Mouse (Mus musculus) MEL (cell line): ENCODE data around the gene Anxa10. TPM values are rescaled to one million over a fixed set of nuclear protein-coding genes. Genes with fewer than 3 reads are reported as not detected.

Experiments used
- DNase-seq: peaks from one replicate; pipeline ENCODE4 v3.0.0; 2011; ENCODE audit warnings: low read depth, low spot score
- H3K27ac ChIP-seq: 2 replicates; pipeline ENCODE4 v1.5.1; 2012; ENCODE audit warnings: low read depth, mild to moderate bottlenecking, control low read depth, low read length, moderate library complexity; ENCODE audit not compliant: control insufficient read depth
- H3K27me3 ChIP-seq, 2 experiments: fragments of 150-350 bp in 1 of 2; sonication (generic) in 1 of 2; 2 replicates each; pipeline ENCODE4 v1.6.1; 2012; ENCODE audit warnings: low read length in 2 of 2, mild to moderate bottlenecking in 2 of 2, improper control_type of control experiment in 1 of 2, moderate library complexity in 1 of 2; ENCODE audit not compliant: insufficient read depth in 2 of 2, control insufficient read depth in 1 of 2
- H3K36me3 ChIP-seq, 2 experiments: 2 replicates each; pipeline ENCODE4 v1.6.1; 2012 to 2014; ENCODE audit warnings: low read length in 2 of 2, improper control_type of control experiment in 1 of 2, inconsistent platforms in 1 of 2, mild to moderate bottlenecking in 1 of 2; ENCODE audit not compliant: insufficient read depth in 2 of 2, control insufficient read depth in 1 of 2
- H3K4me1 ChIP-seq, 2 experiments: fragments of 150-350 bp in 1 of 2; sonication (generic) in 1 of 2; 2 replicates each; pipeline ENCODE4 v1.6.1; 2012; ENCODE audit warnings: low read length in 2 of 2, improper control_type of control experiment in 1 of 2, mild to moderate bottlenecking in 1 of 2; ENCODE audit not compliant: insufficient read depth in 2 of 2, control insufficient read depth in 1 of 2
- H3K4me3 ChIP-seq, 2 experiments: fragments of 150-350 bp in 1 of 2; sonication (generic) in 1 of 2; 2 replicates each; pipeline ENCODE4 v1.5.1; 2012; ENCODE audit warnings: low read depth in 2 of 2, low read length in 2 of 2, mild to moderate bottlenecking in 2 of 2, moderate library complexity in 2 of 2, control low read depth in 1 of 2, improper control_type of control experiment in 1 of 2; ENCODE audit not compliant: control insufficient read depth in 1 of 2, insufficient read depth in 1 of 2
- H3K79me2 ChIP-seq: 2 replicates; pipeline ENCODE4 v1.6.1; 2012; ENCODE audit warnings: mild to moderate bottlenecking, low read length, moderate library complexity; ENCODE audit not compliant: control insufficient read depth, poor library complexity, insufficient read depth
- H3K9ac ChIP-seq: 2 replicates; pipeline ENCODE4 v1.6.1; 2012; ENCODE audit warnings: low read depth, mild to moderate bottlenecking, control low read depth, low read length, moderate library complexity; ENCODE audit not compliant: control insufficient read depth, poor library complexity, severe bottlenecking
- H3K9me3 ChIP-seq: fragments of 150-350 bp; sonication (generic); replicated peaks from 2 replicates; pipeline ENCODE4 v1.6.1; 2012; ENCODE audit warnings: mild to moderate bottlenecking, low read length, improper control_type of control experiment, moderate library complexity; ENCODE audit not compliant: insufficient read depth
- BHLHE40 ChIP-seq: IDR thresholded peaks from 2 replicates; pipeline ENCODE4 v1.6.1; 2012; ENCODE audit warnings: low read depth, mild to moderate bottlenecking, inconsistent platforms, low read length, improper control_type of control experiment, borderline replicate concordance
- CTCF ChIP-seq, 3 experiments: IDR thresholded peaks in 2 of 3; conservative IDR thresholded peaks in 1 of 3; 2 replicates each; pipeline ENCODE4 v1.5.1; 2011 to 2012; ENCODE audit warnings: low read length in 3 of 3, low read depth in 2 of 3, mild to moderate bottlenecking in 2 of 3, improper control_type of control experiment in 1 of 3, inconsistent platforms in 1 of 3, mixed read lengths in 1 of 3, moderate library complexity in 1 of 3; ENCODE audit not compliant: control insufficient read depth in 1 of 3, insufficient read depth in 1 of 3, poor library complexity in 1 of 3, severe bottlenecking in 1 of 3
- E2F4 ChIP-seq: IDR thresholded peaks from 2 replicates; pipeline ENCODE4 v1.6.1; 2011; ENCODE audit warnings: low read depth, low read length, improper control_type of control experiment, borderline replicate concordance
- GABPA ChIP-seq: IDR thresholded peaks from 2 replicates; pipeline ENCODE4 v1.6.1; 2012; ENCODE audit warnings: low read depth, mild to moderate bottlenecking, inconsistent platforms, low read length, improper control_type of control experiment, moderate library complexity
- GATA1 ChIP-seq: IDR thresholded peaks from 2 replicates; pipeline ENCODE4 v1.6.1; 2011; ENCODE audit warnings: low read depth, low read length, improper control_type of control experiment
- MYB ChIP-seq: IDR thresholded peaks from 2 replicates; pipeline ENCODE4 v1.6.1; 2011; ENCODE audit warnings: mild to moderate bottlenecking, low read depth, low read length, improper control_type of control experiment
- NRF1 ChIP-seq: IDR thresholded peaks from 2 replicates; pipeline ENCODE4 v1.6.1; 2014; ENCODE audit warnings: low read depth, mild to moderate bottlenecking, inconsistent platforms, low read length, improper control_type of control experiment, moderate library complexity; ENCODE audit not compliant: poor library complexity, insufficient read depth, severe bottlenecking
- POLR2A ChIP-seq, 2 experiments: IDR thresholded peaks; 2 replicates each; pipeline ENCODE4 v1.6.1; 2011 to 2012; ENCODE audit warnings: low read length in 2 of 2, mild to moderate bottlenecking in 2 of 2, control low read depth in 1 of 2, improper control_type of control experiment in 1 of 2, low read depth in 1 of 2, moderate library complexity in 1 of 2; ENCODE audit not compliant: control insufficient read depth in 1 of 2, insufficient read depth in 1 of 2, poor library complexity in 1 of 2
- POLR2AphosphoS5 ChIP-seq: IDR thresholded peaks from 2 replicates; pipeline ENCODE4 v1.6.1; 2012; ENCODE audit warnings: low read depth, borderline replicate concordance, mild to moderate bottlenecking, inconsistent platforms, low read length, moderate library complexity, mixed read lengths
- RAD21 ChIP-seq: IDR thresholded peaks from 2 replicates; pipeline ENCODE4 v1.6.1; 2011; ENCODE audit warnings: mild to moderate bottlenecking, low read depth, low read length, improper control_type of control experiment
- SIN3A ChIP-seq: IDR thresholded peaks from 2 replicates; pipeline ENCODE4 v1.6.1; 2012; ENCODE audit warnings: low read length, improper control_type of control experiment, inconsistent platforms
- SMC3 ChIP-seq: IDR thresholded peaks from 2 replicates; pipeline ENCODE4 v1.6.1; 2011; ENCODE audit warnings: low read depth, low read length, improper control_type of control experiment
- TAL1 ChIP-seq: IDR thresholded peaks from 2 replicates; pipeline ENCODE4 v1.6.1; 2012; ENCODE audit warnings: mild to moderate bottlenecking, inconsistent platforms, low read length, moderate library complexity, mixed read lengths
- TBP ChIP-seq: IDR thresholded peaks from 2 replicates; pipeline ENCODE4 v1.8.0; 2011; ENCODE audit warnings: low read depth, low read length, improper control_type of control experiment
- UBTF ChIP-seq: IDR thresholded peaks from 2 replicates; pipeline ENCODE4 v1.6.1; 2012; ENCODE audit warnings: low read depth, mild to moderate bottlenecking, inconsistent platforms, low read length, improper control_type of control experiment, moderate library complexity, borderline replicate concordance; ENCODE audit not compliant: insufficient read depth
- USF1 ChIP-seq: IDR thresholded peaks from 2 replicates; pipeline ENCODE4 v1.6.1; 2014; ENCODE audit warnings: low read depth, mild to moderate bottlenecking, inconsistent platforms, low read length, improper control_type of control experiment, moderate library complexity
- USF2 ChIP-seq, 2 experiments: IDR thresholded peaks; 2 replicates each; pipeline ENCODE4 v1.6.1; 2011 to 2012; ENCODE audit warnings: improper control_type of control experiment in 2 of 2, low read length in 2 of 2, borderline replicate concordance in 1 of 2, inconsistent platforms in 1 of 2, low read depth in 1 of 2, mild to moderate bottlenecking in 1 of 2; ENCODE audit not compliant: insufficient read depth in 1 of 2
- ZC3H11A ChIP-seq: IDR thresholded peaks from 2 replicates; pipeline ENCODE4 v1.6.1; 2012; ENCODE audit warnings: low read depth, mild to moderate bottlenecking, inconsistent platforms, low read length, improper control_type of control experiment
- polyA plus RNA-seq, 2 experiments: library from polyadenylated mRNA; stranded (reverse) in 1 of 2; unstranded in 1 of 2; fragments of >175 nt in 1 of 2; fragments of >200 nt in 1 of 2; gene quantifications; 2 replicates each; pipeline versions ENCODE4 v1.2.1 to v1.2.4; 2012; ENCODE audit warnings: low replicate concordance in 2 of 2, low read depth in 1 of 2; ENCODE audit not compliant: insufficient read length in 2 of 2, insufficient read depth in 1 of 2, missing spikeins in 1 of 2
- total RNA-seq: library from RNA; depleted of rRNA; stranded (reverse); fragments of 300-350 nt; gene quantifications from 2 replicates; pipeline ENCODE4 v1.2.3, GENCODE M21; 2012

Anxa10 gene
- total and polyA plus RNA-seq, 3 experiments, result not detected

- H3K4me3 ChIP-seq, result no peak overlapping the region
- no peak overlapping the region for H3K27ac ChIP-seq
- H3K4me1 ChIP-seq, result no peaks in the 10 kb centered on the region
- H3K79me2 ChIP-seq, result no peaks in the 10 kb centered on the region
- no peak for DNase-seq
- no peaks in the 10 kb centered on the region for H3K36me3 ChIP-seq
- H3K9ac ChIP-seq, result no peak overlapping the region
- H3K9me3 ChIP-seq, result no peaks in the 10 kb centered on the region
- no peak for TF ChIP-seq E2F4
- TF ChIP-seq NRF1, result no peak
- TF ChIP-seq USF1, result no peak
- no peak for TF ChIP-seq SIN3A
- no peak for TF ChIP-seq TBP
- TF ChIP-seq RAD21, result no peak
- TF ChIP-seq USF2 (IDR thresholded peaks at IDR 0.05; ENCODE audit: borderline replicate concordance in 1 of 2, insufficient read depth in 1 of 2, low read depth in 1 of 2, low read length in 2 of 2), result no peak
- no peak for TF ChIP-seq MYB
- TF ChIP-seq SMC3, result no peak
- TF ChIP-seq ZC3H11A, result no peak
- no peak for TF ChIP-seq UBTF
- no peak for TF ChIP-seq GABPA
- no peak for TF ChIP-seq POLR2AphosphoS5
- TF ChIP-seq POLR2A (IDR thresholded peaks at IDR 0.05; ENCODE audit: control insufficient read depth in 1 of 2, insufficient read depth in 1 of 2, low read depth in 1 of 2, low read length in 2 of 2, poor library complexity in 1 of 2), result no peak
- no peak for TF ChIP-seq BHLHE40
- no peak for TF ChIP-seq TAL1
- no peak for TF ChIP-seq GATA1
- H3K27me3 ChIP-seq, result no peaks in the 10 kb centered on the region
These were observed 54.6 kb downstream of the Anxa10 start for GRCm38 (mm10) chr8:62068305-62068704.

DNA sequence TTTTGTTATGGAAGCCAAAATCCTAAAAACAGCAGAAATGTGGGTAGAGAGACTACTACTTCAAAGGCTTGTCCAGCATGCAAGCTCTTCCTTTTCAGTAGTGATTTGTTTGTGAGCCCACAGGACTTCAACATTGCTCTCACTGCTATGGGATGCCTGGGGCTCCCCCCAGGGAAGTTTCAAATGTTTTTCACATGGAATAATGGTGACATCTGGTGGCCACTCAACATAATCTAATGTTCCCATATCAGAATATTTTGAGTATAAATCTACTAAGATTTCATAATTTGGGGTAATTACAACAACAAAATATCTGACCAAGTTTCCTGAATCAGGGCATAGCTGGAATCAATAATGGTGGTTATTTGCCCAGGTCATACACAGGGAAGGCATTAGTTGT, 62.6 kb downstream of the Anxa10 start:
- no peak overlapping the region for H3K4me3 ChIP-seq
- H3K27me3 ChIP-seq, result no peaks in the 10 kb centered on the region
- no peaks in the 10 kb centered on the region for H3K79me2 ChIP-seq
- H3K9me3 ChIP-seq, result no peaks in the 10 kb centered on the region
- no peaks in the 10 kb centered on the region for H3K4me1 ChIP-seq
- DNase-seq, result no peak
- H3K9ac ChIP-seq, result no peak overlapping the region
- H3K36me3 ChIP-seq, result no peaks in the 10 kb centered on the region
- TF ChIP-seq RAD21 (no peak), CTCF (IDR thresholded peaks at IDR 0.05 in 2 of 3, conservative IDR thresholded peaks at IDR 0.05 in 1 of 3; ENCODE audit: control insufficient read depth in 1 of 3, insufficient read depth in 1 of 3, low read depth in 2 of 3, low read length in 3 of 3, poor library complexity in 1 of 3, severe bottlenecking in 1 of 3) (peak in 1 of 3 experiments; percentile 14; a peak in 1 of 6 replicates), ZC3H11A (no peak)
- H3K27ac ChIP-seq, result no peak overlapping the region
